8 mouse cellular contexts compared by ENCODE assay signal in genomic region chr11:89515501-89515901, GRCm38 (mm10).
A peak's percentile ranks its signal among the peaks of the same experiment; 100 is the strongest.
DNase-seq lines count a peak whose midpoint lies in the region; ATAC-seq and TF ChIP-seq lines count a peak whose summit lies in the region.
"Had no signal": no experiment of that assay in that cellular context is flagged by ENCODE, and none has a peak within 500 bp of the region (broad histone marks: within the 10 kb centered on the region; RNA-seq: fewer than 3 reads in every experiment).

No protein-coding gene starts in this region.

- peak overlapping the region; percentile 15; the same call in 1 of the 2 replicates for H3K4me2 ChIP-seq in hindbrain, embryonic 12.5 days (replicated peaks)
- no peak overlapping the region; the same call in 1 of the 2 replicates for H3K4me2 ChIP-seq in hindbrain, embryonic 14.5 days (replicated peaks)
- peak overlapping the region; percentile 48 for H3K4me2 ChIP-seq in intestine, embryonic 15.5 days (replicated peaks)
- H3K4me2 ChIP-seq in stomach, embryonic 16.5 days (ENCODE audit: low read depth, low read length): peak overlapping the region; percentile 44

- H3K9ac ChIP-seq in hindbrain, embryonic 12.5 days: no peak overlapping the region
- no peak overlapping the region for H3K9ac ChIP-seq in hindbrain, embryonic 14.5 days
- no peak overlapping the region for H3K9ac ChIP-seq in intestine, embryonic 15.5 days
- H3K9ac ChIP-seq in stomach, embryonic 16.5 days (ENCODE audit: low read length): 0 out of 2 replicates have a peak overlapping the region, but pooled peaks have one; percentile 19

- TF ChIP-seq CTCF in lung, adult 2 months (IDR thresholded peaks at IDR 0.05; ENCODE audit: insufficient read depth, low read length): no peak

- peaks cover 8% of the 10 kb centered on the region for H3K4me1 ChIP-seq in hindbrain, embryonic 12.5 days
- peaks cover 5% of the 10 kb centered on the region; the same call in 1 of the 2 replicates for H3K4me1 ChIP-seq in hindbrain, embryonic 14.5 days (replicated peaks; ENCODE audit: control insufficient read depth, insufficient read depth, low read length)
- H3K4me1 ChIP-seq in lung, adult 2 months (ENCODE audit: control insufficient read depth, insufficient read depth, low read length): no peaks in the 10 kb centered on the region
- H3K4me1 ChIP-seq in intestine, embryonic 15.5 days (replicated peaks): 0 out of 2 replicates have a peak, but pooled peaks cover 4% of the 10 kb centered on the region
- H3K4me1 ChIP-seq in stomach, embryonic 16.5 days (ENCODE audit: control insufficient read depth, insufficient read depth, low read length): 0 out of 2 replicates have a peak, but pooled peaks cover 4% of the 10 kb centered on the region

- ATAC-seq in hindbrain, embryonic 12.5 days (ENCODE audit: low FRiP score): no peak
- no peak for ATAC-seq in hindbrain, embryonic 14.5 days (ENCODE audit: low FRiP score)
- ATAC-seq in intestine, embryonic 15.5 days: no peak
- peak; percentile 29; the same call in 1 of the 2 replicates for ATAC-seq in stomach, embryonic 16.5 days (ENCODE audit: insufficient read depth, low FRiP score)

- DNase-seq in hindbrain, embryonic 14.5 days (ENCODE audit: low spot score): no peak
- DNase-seq in lung, postnatal 10 days: peak; percentile 24
- no peak for DNase-seq in lung, adult 2 months
- no peak for DNase-seq in frontal cortex, postnatal 36 days (ENCODE audit: low spot score in 2 of 2)
- DNase-seq: right cerebral cortex, postnatal 4 days had no signal

- WGBS in hindbrain, embryonic 12.5 days: 56% methylated on average over 9 of the region's 9 CpGs
- WGBS in hindbrain, embryonic 14.5 days: 51% methylated on average over 9 of the region's 9 CpGs
- 8% methylated on average over 9 of the region's 9 CpGs for WGBS in lung, adult 2 months
- WGBS in intestine, embryonic 15.5 days: 12% methylated on average over 9 of the region's 9 CpGs
- WGBS in stomach, embryonic 16.5 days: 5% methylated on average over 9 of the region's 9 CpGs

- H3K27ac ChIP-seq in hindbrain, embryonic 12.5 days: no peak overlapping the region
- H3K27ac ChIP-seq in hindbrain, embryonic 14.5 days: no peak overlapping the region
- H3K27ac ChIP-seq in intestine, embryonic 15.5 days: no peak overlapping the region
- H3K27ac ChIP-seq in stomach, embryonic 16.5 days (ENCODE audit: low read length): no peak overlapping the region

- no peaks in the 10 kb centered on the region for H3K27me3 ChIP-seq in hindbrain, embryonic 12.5 days
- H3K27me3 ChIP-seq in hindbrain, embryonic 14.5 days (ENCODE audit: control insufficient read depth, insufficient read depth, low read length): no peaks in the 10 kb centered on the region
- H3K27me3 ChIP-seq in intestine, embryonic 15.5 days (replicated peaks): no peaks in the 10 kb centered on the region
- H3K27me3 ChIP-seq in stomach, embryonic 16.5 days (ENCODE audit: control insufficient read depth, insufficient read depth, low read length): no peaks in the 10 kb centered on the region

- no peaks in the 10 kb centered on the region for H3K9me3 ChIP-seq in hindbrain, embryonic 12.5 days (replicated peaks)
- H3K9me3 ChIP-seq in hindbrain, embryonic 14.5 days (ENCODE audit: control insufficient read depth, low read length): no peaks in the 10 kb centered on the region
- no peaks in the 10 kb centered on the region for H3K9me3 ChIP-seq in intestine, embryonic 15.5 days
- no peaks in the 10 kb centered on the region for H3K9me3 ChIP-seq in stomach, embryonic 16.5 days (replicated peaks; ENCODE audit: control insufficient read depth, low read length)

- no peak overlapping the region for H3K4me3 ChIP-seq in hindbrain, embryonic 12.5 days
- no peak overlapping the region for H3K4me3 ChIP-seq in hindbrain, embryonic 14.5 days (replicated peaks; ENCODE audit: low read length)
- H3K4me3 ChIP-seq in lung, adult 2 months (replicated peaks; ENCODE audit: extremely low read depth, low read depth, low read length): no peak overlapping the region
- H3K4me3 ChIP-seq in intestine, embryonic 15.5 days (replicated peaks): no peak overlapping the region
- H3K4me3 ChIP-seq in stomach, embryonic 16.5 days (replicated peaks; ENCODE audit: low read length): peak overlapping the region; percentile 11; the same call in 1 of the 2 replicates

- TF ChIP-seq POLR2A in lung, adult 2 months (IDR thresholded peaks at IDR 0.05; ENCODE audit: borderline replicate concordance, extremely low read depth, low read depth, low read length): no peak

- H3K36me3 ChIP-seq in hindbrain, embryonic 12.5 days: no peaks in the 10 kb centered on the region
- no peaks in the 10 kb centered on the region for H3K36me3 ChIP-seq in hindbrain, embryonic 14.5 days (replicated peaks; ENCODE audit: control insufficient read depth, insufficient read depth)
- H3K36me3 ChIP-seq in intestine, embryonic 15.5 days: no peaks in the 10 kb centered on the region
- no peaks in the 10 kb centered on the region for H3K36me3 ChIP-seq in stomach, embryonic 16.5 days (ENCODE audit: control insufficient read depth, insufficient read depth, low read length)
